Mouse (Mus musculus) intestine, postnatal 0 days (tissue): ENCODE measurements around the gene Mrps12. TPM values are rescaled to one million over a fixed set of nuclear protein-coding genes. Genes with fewer than 3 reads are reported as not detected.
A peak's percentile ranks its signal among the peaks of the same experiment; 100 is the strongest.
"Not testable (repeated sequence)": the region's sequence is repeated elsewhere in the genome, so short reads cannot be mapped to it uniquely, and the experiment has no call there.

ENCODE experiments used
- ATAC-seq: fragments of 200-750 bp; cut with Nextera tagmentation; 2 replicates; pipeline ENCODE4 v1.8.0; 2017; ENCODE audit warnings: mild to moderate bottlenecking, moderate TSS enrichment, moderate library complexity
- H3K27ac ChIP-seq: fragments of 300-500 bp; sonication (generic); 2 replicates; pipeline ENCODE4 v1.5.1; 2014; ENCODE audit warnings: mild to moderate bottlenecking, low read depth, low read length, moderate library complexity
- H3K27me3 ChIP-seq: fragments of 300-500 bp; sonication (generic); replicated peaks from 2 replicates; pipeline ENCODE4 v1.6.1; 2014; ENCODE audit warnings: low read length, mixed read lengths; ENCODE audit not compliant: control insufficient read depth, insufficient read depth
- H3K36me3 ChIP-seq: fragments of 300-500 bp; sonication (generic); 2 replicates; pipeline ENCODE4 v1.6.1; 2014; ENCODE audit warnings: mild to moderate bottlenecking, moderate library complexity; ENCODE audit not compliant: control insufficient read depth, insufficient read depth
- H3K4me1 ChIP-seq: fragments of 300-500 bp; sonication (generic); replicated peaks from 2 replicates; pipeline ENCODE4 v1.6.1; 2014; ENCODE audit warnings: antibody characterized with exemption, low read length, mixed read lengths; ENCODE audit not compliant: control insufficient read depth, insufficient read depth
- H3K4me2 ChIP-seq: fragments of 300-500 bp; sonication (generic); replicated peaks from 2 replicates; pipeline ENCODE4 v1.6.1; 2014; ENCODE audit warnings: low read depth, mild to moderate bottlenecking, moderate library complexity
- H3K4me3 ChIP-seq: fragments of 300-500 bp; sonication (generic); 2 replicates; pipeline ENCODE4 v1.5.1; 2014; ENCODE audit warnings: low read depth, low read length
- H3K9ac ChIP-seq: fragments of 300-500 bp; sonication (generic); 2 replicates; pipeline ENCODE4 v1.6.1; 2014; ENCODE audit warnings: mild to moderate bottlenecking, low read depth, low read length
- H3K9me3 ChIP-seq: fragments of 300-500 bp; sonication (generic); 2 replicates; pipeline ENCODE4 v1.6.1; 2016; ENCODE audit warnings: mixed run types; ENCODE audit not compliant: control insufficient read depth
- CTCF ChIP-seq: sonication (generic); IDR thresholded peaks from 2 replicates; pipeline ENCODE4 v1.5.1; 2016; ENCODE audit warnings: low read depth, mild to moderate bottlenecking, control low read depth, antibody characterized with exemption, moderate library complexity
- WGBS: fragments of 180-500 bp; shearing (Covaris S2); extraction: QIAGEN DNeasy Blood & Tissue Kit; methylation state at CpG from one replicate; pipeline ENCODE4 v1.1.7; 2014; 5-methylcytosine and 5-hydroxymethylcytosine counted together
- polyA plus RNA-seq: library from polyadenylated mRNA; unstranded; fragments of >200 nt; fragmentation: Nextera tagmentation; extraction: Ambion mirVana; gene quantifications from 2 replicates; pipeline ENCODE4 v1.2.1, GENCODE M21; 2015

The Mrps12 gene
- polyA plus RNA-seq, 1 experiment from 2014 or later: 98.7 TPM

GRCm38 (mm10) chr7:28710962-28711361, 30.7 kb downstream of the Mrps12 start:
- H3K9me3 ChIP-seq: no peaks in the 10 kb centered on the region
- H3K9ac ChIP-seq: no peak overlapping the region
- no peaks in the 10 kb centered on the region for H3K4me1 ChIP-seq
- TF ChIP-seq CTCF: peak; percentile 41
- WGBS: 70% methylated on average over 3 of the region's 3 CpGs
- H3K4me3 ChIP-seq: no peak overlapping the region
- H3K27me3 ChIP-seq: no peaks in the 10 kb centered on the region
- no peak for ATAC-seq
- no peak overlapping the region for H3K4me2 ChIP-seq
- H3K36me3 ChIP-seq: no peaks in the 10 kb centered on the region
- H3K27ac ChIP-seq: no peak overlapping the region

DNA sequence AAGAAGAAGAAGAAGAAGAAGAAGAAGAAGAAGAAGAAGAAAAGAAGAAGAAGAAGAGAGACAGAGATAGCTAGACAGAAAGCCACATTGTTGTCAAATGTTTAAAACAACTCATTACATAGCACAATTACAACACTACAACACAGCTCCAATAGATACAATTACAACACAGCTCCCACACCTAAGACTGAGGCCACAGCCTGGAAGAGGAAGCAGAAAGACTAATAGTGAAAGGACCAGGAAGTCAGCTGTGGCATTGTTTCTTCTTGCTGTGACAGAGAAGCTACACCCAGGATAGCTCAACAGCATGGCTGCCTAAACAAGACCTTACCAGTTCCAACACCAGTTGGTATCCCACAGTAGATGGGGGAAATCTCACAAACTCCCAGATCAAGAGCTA, 32.2 kb downstream of the Mrps12 start:
- Histone ChIP-seq H3K9ac (no peak overlapping the region), H3K4me2 (no peak overlapping the region), H3K4me1 (no peaks in the 10 kb centered on the region), H3K27me3 (no peaks in the 10 kb centered on the region), H3K4me3 (no peak overlapping the region), H3K9me3 (no peaks in the 10 kb centered on the region), H3K27ac (no peak overlapping the region), H3K36me3 (no peaks in the 10 kb centered on the region)
- TF ChIP-seq CTCF: no peak
- no peak for ATAC-seq

DNA sequence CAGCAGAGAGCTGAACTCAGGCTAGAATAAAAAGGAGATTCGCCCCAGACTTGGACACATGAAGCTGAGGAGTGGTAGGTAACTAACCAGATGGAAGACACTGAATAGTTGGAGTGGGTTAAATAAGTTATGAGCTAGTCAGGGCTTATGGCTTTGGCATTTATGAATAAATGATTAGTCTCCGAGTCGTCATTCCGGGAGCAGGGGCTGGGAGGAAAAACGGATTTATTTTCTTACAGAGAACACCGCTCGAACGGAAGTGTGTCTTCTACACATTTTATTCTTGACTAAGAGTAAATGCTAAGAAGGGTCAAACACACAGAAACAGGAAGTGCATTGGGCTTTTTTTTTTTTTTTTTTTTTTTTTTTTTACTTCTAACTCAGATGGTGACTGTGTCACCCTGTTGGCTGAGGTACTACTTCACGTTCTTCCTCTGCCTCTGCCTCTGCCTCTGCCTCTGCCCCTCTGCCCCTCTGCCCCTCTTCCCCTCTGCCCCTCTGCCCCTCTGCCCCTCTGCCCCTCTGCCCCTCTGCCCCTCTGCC, 38.9 kb downstream of the Mrps12 start:
- TF ChIP-seq CTCF: no peak
- Histone ChIP-seq H3K36me3 (no peaks in the 10 kb centered on the region), H3K4me2 (no peak overlapping the region), H3K27me3 (no peaks in the 10 kb centered on the region), H3K4me1 (no peaks in the 10 kb centered on the region), H3K9me3 (no peaks in the 10 kb centered on the region), H3K27ac (no peak overlapping the region), H3K4me3 (no peak overlapping the region), H3K9ac (no peak overlapping the region)
- ATAC-seq: no peak
- WGBS: 71% methylated on average over 9 of the region's 9 CpGs

- H3K9ac ChIP-seq, H3K4me3 ChIP-seq, H3K4me2 ChIP-seq, H3K27ac ChIP-seq, ATAC-seq, H3K9me3 ChIP-seq, H3K27me3 ChIP-seq, H3K4me1 ChIP-seq, H3K36me3 ChIP-seq: not testable (repeated sequence)
- WGBS: 92% methylated on average over 12 of the region's 12 CpGs
These were observed 40.3 kb downstream of the Mrps12 start for GRCm38 (mm10) chr7:28701306-28701705.

DNA sequence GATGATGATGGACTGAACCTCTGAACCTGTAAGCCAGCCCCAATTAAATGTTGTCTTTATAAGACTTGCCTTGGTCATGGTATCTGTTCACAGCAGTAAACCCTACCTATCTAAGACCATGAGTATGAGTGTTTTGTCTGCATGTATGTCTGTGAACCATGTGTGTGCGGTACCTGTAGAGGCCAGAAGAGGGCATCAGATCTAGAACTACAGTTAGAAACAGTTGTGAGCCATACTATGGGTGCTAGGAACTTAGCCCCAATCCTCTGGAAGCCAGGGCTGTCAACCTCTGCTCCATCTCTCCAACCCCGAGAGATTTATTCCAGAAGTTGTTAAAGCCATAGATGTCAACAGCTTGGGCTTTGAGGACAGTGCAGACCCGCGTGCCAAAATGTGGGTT, 41.4 kb downstream of the Mrps12 start:
- 97% methylated on average over 4 of the region's 4 CpGs for WGBS
- TF ChIP-seq CTCF: no peak

DNA sequence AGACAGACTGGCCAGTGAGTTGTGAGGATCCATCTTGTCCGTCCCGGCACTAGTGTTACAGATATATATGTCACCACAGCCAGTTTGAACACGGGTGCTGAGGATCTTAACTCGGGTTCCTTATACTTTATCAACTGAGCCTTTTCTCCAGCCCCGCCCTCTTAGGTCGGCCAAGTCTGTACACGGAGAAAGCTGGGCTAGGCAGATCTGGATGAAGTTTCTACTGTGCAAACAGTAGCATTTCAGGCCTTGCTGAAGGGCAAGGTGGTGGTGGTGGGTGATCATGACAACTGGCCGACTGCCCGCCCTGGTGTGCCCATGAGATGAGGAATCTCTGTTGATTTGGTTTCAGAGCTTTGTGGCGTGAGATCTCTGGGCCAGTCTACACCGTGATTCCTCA, 44.3 kb downstream of the Mrps12 start:
- no peak overlapping the region for H3K9ac ChIP-seq
- no peaks in the 10 kb centered on the region for H3K9me3 ChIP-seq
- no peaks in the 10 kb centered on the region for H3K36me3 ChIP-seq
- H3K4me1 ChIP-seq: no peaks in the 10 kb centered on the region; the same call in 1 of the 2 replicates
- no peak for ATAC-seq
- peaks cover 11% of the 10 kb centered on the region for H3K27me3 ChIP-seq
- WGBS: 78% methylated on average over 11 of the region's 11 CpGs
- H3K27ac ChIP-seq: no peak overlapping the region
- no peak for TF ChIP-seq CTCF
- H3K4me3 ChIP-seq: no peak overlapping the region
- no peak overlapping the region for H3K4me2 ChIP-seq

More for the DNA sequence above, 41.4 kb downstream of the Mrps12 start:
- H3K9me3 ChIP-seq: no peaks in the 10 kb centered on the region
- no peak overlapping the region for H3K4me3 ChIP-seq
- no peaks in the 10 kb centered on the region for H3K4me1 ChIP-seq
- ATAC-seq: no peak
- H3K9ac ChIP-seq: no peak overlapping the region
- H3K36me3 ChIP-seq: no peaks in the 10 kb centered on the region
- H3K27me3 ChIP-seq: no peaks in the 10 kb centered on the region
- no peak overlapping the region for H3K4me2 ChIP-seq
- H3K27ac ChIP-seq: no peak overlapping the region

- Histone ChIP-seq H3K27me3 (peaks cover 11% of the 10 kb centered on the region), H3K4me3 (no peak overlapping the region), H3K4me2 (no peak overlapping the region), H3K9ac (no peak overlapping the region), H3K4me1 (no peaks in the 10 kb centered on the region; the same call in 1 of the 2 replicates), H3K36me3 (no peaks in the 10 kb centered on the region), H3K27ac (no peak overlapping the region), H3K9me3 (no peaks in the 10 kb centered on the region)
- ATAC-seq: no peak
- 67% methylated on average over 8 of the region's 8 CpGs for WGBS
- TF ChIP-seq CTCF: no peak
These were observed 46.6 kb downstream of the Mrps12 start for GRCm38 (mm10) chr7:28694966-28695511.
